Mouse (Mus musculus) testis, postnatal 10 days (tissue): Measurements from ENCODE around the gene 4930524J08Rik.
A peak's percentile ranks its signal among the peaks of the same experiment; 100 is the strongest.

ENCODE experiments used
- DNase-seq: peaks from one replicate; pipeline ENCODE4 v3.0.0; 2021; ENCODE audit warnings: low spot score

The 4930524J08Rik gene

DNA sequence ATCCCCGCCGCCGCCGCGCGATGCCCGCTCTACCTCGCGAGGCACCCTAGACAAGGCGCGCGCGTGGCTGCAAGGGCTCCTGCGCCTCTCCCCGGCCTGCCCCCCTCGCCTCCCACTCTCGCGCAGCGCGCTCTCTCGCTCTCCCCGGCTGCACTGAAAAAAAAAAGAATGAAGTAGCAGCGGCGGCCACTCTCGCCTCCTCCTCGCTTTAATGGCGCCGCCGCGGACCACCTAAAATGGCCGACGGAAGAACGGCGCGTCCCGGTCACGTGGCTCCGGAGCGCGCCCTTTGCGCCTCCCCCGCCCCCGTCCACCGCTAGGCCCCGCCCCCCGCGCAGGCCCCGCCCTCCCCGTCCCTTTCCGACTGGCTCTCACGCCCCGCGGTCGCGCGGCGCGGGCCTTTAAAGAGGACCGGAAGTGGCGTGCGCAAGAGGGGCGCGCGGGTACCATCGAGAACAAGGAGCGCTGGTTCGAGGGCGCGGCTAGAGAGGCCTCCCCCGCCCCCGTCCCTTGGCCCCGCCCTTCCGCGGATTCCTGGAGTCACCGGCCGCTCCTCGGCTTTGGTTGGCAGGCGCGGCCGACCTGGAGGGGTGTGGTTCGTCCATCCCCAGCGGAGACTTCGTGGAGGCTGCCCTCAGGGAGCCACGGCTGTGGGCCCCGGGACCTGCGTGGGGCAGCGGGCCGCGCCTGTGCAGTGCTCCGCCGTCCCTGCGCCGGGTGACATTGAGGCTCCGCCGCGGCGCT lies at the start of gene 4930524J08Rik, which contains the start of gene Hnrnpd:
TSS of gene 4930524J08Rik (plus strand) at position 363 of the 744 bp plus-strand sequence.
TSS of gene Hnrnpd (minus strand) at position 240 of the 744 bp plus-strand sequence.
- peak; percentile 93 for DNase-seq

DNA sequence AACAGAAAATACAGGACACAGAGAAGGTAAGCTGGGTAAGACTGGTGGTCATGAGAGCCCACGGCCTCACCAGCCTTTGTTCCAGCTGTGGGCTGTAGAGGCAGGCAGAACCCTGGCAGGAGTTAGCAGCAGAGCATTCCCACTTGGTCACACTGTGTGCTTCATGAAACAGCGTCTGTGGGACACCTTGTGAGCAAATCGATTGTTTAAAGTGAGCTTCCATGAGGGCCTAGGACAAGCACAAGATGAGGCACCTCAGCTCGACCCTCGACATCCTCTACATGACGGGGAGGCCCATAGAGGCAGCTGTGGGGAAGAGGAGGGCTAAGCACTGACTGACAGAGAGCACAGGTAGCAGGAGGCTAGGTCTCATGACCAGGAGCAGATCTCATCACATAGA lies 47.0 kb upstream of the 4930524J08Rik start:
- DNase-seq: no peak

DNA sequence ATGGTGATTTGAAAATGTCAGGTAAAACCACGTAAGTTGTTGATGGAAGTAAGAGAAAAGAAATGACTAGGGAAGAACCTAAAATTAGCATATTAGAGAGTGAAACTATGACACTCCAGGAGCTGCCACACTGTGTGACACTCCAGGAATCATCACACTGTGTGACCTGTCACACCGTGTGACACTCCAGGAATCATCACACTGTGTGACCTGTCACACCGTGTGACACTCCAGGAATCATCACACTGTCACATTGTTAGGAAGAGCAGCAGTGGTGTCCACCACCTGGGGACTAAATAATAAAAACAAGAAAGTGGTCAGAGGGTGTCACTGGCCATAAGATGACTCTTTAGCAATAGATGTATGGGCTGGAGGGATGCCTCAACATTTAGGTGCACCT lies 39.4 kb upstream of the 4930524J08Rik start:
- DNase-seq: no peak

DNA sequence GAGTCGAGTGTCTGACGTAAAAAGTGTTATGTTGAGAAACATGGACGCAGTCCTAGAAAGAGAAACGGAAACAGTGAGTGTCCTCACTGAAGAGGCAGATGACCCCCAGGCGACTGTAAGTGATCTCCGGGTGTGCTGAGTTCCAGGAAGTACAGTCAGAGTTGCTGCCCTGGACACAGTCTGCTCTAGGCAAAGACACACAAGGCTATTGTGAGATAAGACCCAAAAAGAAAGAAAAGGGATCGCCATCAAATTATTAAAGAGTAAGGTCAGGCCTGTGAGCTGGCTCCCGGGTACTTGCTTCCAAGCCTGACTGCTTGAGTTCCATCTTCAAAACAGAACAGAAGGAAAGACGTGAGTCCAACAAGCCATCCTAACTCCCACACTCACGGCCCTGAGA lies 37.6 kb upstream of the 4930524J08Rik start:
- DNase-seq: no peak

DNA sequence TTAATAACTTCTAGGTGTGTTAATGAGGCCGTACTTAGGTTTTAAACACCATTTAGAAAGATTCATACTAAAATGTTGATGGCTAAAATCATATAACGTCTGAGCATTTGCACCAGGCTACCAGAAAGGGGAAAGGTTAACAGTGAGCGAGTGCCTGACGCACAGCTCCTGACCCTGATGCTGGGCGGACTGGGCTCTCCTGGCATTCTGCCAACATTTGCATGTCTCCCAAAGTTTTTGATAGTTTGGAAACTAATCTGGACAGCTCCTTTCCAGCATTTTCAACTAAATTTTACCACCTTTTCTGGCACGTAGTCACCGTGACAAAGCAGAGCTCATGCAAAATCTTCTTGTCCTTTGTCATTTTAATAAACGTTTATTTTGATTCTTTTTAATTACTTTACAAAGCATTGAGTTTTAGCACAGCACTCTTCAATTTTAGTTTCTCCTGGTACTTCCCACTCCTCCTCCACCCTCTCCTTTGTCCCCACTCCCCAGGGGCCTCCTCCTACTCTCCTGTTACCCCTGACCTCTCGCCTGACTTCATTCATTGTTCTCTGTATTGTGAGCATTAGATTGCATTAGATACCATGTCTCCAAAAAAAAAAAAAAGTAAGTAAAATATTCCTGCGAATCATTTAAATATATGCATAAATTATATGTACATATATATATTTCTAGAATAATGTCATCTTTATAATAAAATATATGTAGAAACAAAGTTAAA lies 36.9 kb upstream of the 4930524J08Rik start:
- DNase-seq: peak; percentile 49

DNA sequence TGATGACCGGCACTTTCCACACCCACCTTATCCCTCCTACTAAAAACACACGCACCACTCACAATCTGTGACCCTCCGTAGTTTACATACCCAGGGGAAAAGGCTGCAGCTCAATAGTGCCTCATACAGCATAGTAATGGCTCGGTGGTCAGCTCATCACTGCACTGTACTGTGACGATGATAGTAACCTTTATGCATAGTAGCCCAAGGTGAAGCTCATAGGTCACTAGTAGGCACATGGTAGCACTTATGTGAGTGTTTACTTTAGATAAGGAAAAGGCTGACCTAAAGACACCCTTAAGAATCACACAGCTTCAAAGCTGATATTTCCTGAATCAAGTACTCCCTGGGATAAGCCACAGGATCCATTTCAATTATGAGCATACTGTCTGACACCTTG lies 26.3 kb upstream of the 4930524J08Rik start:
- no peak for DNase-seq

DNA sequence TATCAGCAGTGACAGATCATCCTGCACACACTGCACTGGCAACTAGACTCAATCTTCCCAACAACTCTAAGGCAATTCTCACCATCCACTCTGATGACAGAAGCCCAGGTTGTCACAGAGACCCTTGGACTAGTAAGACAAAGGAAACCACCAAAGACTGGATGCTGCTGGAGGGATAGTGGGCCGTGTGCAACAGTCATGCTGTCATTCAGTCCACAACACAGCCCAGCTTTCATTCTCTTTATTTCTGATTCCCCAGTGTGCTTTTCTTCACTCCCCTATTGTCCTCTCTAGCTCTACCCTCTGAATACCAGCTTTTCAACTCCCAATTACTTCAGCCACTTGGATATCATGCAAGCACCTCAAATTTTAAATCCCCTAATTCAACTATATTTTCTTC lies 25.0 kb upstream of the 4930524J08Rik start:
- no peak for DNase-seq

DNA sequence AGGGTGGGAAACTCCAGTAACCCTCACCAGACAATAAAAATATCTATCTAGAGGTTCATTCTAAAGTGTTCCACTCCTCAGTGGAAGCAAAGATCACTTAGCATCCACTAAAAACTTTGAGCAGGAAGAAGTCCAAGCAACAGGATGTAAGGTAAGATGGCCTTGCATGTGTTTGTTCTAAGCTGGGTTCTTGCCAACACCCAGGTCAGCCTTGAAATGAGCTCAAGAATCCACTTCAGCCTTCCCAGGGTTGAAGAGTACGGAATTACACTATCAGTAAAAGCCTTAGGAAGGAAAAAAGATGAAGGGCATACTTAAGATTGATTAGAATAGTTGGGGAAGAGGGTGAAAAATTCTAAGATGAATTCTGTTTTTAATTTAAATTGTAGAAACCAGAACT lies 20.2 kb upstream of the 4930524J08Rik start:
- no peak for DNase-seq

DNA sequence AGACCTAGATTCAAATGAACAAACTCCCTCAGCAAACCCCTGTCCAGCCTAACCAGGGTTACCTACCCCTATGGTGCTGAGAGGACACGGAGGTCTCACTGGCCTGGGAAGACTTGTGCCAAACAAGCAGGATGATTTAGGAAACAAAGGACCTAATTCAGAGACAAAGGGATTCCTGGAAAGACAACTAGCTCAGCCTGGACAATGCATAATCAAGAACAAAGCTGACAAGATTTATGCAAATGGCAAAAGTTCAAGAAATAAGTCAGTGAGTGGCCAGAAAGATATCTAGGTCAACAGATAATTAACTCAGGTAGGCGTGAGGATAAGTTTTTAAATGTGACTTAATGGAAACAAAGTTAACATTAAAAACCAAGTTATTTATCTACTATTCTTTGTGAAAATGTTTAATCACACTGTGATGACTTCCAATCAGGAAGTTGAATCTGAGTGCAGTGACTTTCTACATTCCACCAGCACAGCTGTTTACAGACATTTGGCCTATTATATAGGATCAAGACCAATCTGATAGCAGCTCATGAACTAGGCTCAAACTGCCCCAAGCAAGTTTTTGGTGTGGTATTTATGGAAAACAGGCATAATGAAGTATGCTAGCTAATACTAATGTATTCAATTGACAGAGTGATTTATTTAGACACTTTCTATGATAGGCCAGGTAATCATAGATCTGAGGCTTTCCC lies 19.5 kb upstream of the 4930524J08Rik start:
- no peak for DNase-seq

DNA sequence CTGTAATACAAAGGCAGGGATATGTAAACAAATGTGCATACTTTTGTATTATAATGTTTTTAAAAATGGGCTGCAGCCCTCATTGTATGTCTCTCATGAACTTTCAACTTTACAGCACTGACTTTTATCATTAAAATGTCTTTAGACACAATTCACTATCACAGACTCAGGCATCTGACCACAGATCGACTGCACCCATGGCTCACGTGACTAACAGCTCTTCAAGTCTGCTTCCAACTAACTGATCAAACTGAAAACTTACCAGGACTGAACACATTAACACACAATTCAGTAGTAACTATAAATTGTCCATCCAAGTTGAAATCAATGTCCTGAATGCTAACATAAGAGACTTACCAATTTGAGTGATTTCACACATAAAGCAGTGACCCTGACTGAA lies 18.9 kb upstream of the 4930524J08Rik start:
- no peak for DNase-seq

DNA sequence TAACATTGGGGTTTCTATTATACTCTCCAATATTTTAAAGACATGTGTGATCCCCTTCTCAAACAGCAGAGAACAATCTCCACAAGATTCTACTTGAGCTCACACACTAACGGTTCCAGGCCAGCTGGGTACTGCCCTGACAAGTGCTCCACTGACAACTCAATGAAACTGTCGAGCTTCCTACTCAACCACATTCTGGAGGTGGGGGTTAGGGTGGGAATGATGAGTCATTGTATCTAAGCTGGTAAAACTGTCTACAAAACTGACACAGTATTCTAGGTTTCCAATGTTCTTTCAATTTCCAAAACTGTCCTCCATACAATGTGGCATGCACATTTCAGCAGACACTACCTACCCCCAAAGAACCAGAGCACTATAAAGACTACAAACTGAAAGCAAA lies 4.9 kb upstream of the 4930524J08Rik start:
- DNase-seq: no peak

DNA sequence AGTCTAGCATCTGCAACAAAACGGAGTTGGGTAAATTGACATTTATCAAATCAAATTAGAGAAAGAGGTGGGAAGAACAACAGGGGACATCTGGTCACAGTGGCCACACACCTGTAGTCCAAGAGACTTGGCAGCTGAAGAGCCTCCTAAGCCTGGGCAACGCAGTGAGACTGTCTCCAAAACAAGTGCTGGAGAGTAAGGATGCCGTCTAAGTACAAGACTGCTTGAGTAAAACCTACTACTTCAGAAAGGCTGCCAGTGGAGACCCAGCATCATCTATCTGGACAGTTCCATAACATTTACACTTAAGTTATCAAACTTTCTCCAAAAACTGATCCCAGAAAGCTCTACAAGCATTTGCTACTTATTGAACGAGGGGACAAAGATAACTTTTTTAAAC lies 3.8 kb upstream of the 4930524J08Rik start:
- no peak for DNase-seq

DNA sequence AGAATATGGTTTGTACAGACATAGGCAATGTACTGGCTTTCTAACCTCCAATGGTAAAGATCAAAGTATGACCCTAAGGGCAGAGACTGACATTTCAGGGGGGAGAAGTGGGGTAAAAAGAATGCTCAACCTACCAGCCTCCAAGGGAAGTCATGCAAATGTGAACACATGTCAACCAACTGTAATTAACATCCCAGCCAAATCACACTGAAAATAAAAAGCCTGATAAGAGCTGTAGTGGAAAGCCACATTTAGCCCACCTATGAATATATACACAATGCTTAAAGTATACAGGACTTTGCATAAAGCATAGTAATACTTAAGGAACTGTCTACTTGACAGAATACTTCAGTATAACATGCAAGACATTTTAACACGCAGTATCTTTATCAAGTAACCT lies 3.1 kb upstream of the 4930524J08Rik start:
- DNase-seq: no peak

DNA sequence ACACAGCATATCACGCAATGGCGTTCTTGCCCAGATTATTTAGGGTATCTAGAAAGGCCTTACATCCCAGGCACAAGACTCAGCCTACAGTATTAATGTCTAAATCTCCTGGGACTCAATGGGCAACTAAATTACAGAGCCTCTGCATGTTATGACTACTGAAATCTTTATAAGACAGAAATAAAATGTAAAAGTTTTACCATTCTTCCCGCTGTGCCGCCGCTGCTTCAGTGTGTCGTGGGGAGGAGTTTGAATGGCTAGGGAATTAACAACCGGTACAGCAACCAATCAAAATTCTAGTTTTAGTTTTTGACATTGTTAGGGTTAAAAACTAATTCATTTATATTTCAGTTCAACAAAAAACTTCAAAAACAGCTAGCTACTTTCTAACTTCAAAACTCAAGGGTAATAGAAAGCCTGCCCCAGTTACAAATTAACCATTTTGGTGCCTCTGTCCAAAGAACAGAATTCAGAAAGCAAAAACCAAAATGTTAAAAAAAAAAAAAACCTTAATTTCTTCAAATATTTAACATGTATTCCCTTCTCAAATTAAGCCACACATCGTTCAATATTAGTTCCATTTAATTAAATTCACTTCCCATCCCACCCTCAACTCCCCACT lies 2.4 kb upstream of the 4930524J08Rik start:
- no peak for DNase-seq

DNA sequence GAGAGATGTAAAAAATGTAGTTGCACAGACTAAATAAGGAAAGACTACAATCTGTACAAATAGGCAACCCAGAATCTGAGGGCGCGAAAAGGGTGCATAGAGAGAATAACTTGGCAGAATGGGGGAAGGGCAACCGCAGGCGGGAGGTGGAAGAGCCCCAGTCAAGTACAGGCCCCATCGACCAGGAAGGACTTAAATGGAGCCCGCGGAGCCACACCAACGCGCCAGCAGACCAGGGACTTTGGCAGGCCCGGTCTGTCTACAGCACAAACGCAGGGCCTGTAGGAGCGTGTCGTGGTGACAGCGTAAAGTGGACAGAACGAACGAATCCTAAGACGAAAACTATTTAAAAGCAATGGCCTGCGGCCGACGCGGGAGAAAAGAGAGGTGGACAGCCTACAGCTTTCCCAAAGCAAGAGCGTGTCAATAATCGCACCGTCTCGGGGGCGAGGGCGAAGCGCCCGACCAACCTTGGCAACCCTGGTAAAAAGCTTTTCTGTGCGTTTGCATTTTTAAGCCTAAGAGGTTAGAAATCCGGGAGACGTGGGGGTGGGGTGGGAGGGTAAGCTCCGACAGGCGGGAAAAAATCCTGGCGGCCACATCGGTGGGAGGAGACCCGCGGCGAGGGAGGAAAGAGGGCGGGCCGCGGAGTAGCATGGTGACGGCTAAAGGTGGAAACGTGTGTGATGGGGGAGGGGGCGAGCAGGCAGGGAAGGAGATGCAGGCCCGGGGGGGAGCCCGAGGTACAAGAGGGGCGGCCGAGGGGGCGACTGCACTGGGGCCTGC lies 1.2 kb upstream of the 4930524J08Rik start:
- peak; percentile 91 for DNase-seq

DNA sequence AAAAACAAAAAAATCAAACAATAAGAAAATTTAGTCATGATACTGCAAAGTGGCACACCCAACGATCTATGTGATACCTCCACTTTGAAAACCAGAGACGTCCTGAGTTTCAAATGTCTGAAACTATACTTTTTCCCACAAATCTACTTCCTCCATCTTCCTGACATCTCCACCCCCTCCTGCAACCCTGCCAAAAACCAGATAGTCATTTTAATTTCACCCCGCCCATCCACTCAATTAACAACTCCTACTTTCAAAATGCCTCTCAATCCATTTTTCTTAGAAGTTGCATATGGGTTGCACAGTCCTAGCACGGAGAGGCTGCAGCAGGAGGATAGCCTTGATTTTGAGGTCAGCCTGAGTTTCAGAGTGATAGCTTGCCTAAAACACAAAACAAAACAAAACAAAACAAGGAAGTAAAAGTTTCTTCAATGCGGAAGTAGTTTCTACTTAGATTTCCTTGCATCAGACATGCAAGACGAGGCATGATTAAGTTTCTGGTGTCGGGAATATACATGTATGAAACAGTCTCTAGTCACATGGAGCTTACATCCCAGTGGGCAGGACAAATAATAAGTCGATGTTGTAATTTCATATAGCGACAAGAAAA lies 4.7 kb downstream of the 4930524J08Rik start:
- no peak for DNase-seq

DNA sequence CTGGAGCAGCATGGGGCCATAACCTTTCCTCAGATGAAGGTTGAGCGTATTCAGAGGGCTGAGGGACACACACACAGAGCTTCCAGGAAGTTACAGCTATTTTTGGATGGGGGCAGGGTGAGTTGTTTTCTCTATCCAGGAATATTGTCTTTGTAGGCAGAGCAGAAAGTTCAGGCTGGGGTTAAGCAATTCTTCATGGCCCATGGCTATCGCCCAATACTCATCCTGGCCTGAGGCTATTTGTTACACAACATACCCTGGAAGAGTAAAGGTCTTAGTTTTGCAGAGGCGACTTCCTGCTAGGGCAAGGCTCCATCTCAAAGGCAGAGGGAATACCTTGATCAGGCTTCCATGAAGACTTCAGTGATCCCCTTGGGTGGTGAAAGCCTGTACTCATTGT lies 15.3 kb downstream of the 4930524J08Rik start:
- no peak for DNase-seq

DNA sequence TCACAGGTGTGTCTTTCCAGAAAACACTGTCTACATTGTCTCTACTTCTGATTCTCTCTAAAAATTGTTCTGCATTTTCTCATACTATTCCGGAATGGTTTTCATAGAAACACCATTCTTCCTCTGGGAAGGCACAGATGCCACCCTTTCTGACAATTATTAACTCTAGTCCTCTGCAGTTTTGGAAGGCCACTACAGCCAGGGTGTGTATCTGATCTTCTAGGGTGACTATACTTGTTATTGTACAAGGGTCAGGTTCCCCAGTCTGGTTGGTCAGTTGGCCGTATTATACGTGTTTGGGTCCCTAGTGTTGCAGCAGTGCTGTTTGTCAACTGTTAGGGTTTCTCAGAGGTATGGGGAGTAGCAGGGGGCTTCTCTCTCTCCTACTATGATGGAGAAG lies 15.8 kb downstream of the 4930524J08Rik start:
- DNase-seq: no peak

DNA sequence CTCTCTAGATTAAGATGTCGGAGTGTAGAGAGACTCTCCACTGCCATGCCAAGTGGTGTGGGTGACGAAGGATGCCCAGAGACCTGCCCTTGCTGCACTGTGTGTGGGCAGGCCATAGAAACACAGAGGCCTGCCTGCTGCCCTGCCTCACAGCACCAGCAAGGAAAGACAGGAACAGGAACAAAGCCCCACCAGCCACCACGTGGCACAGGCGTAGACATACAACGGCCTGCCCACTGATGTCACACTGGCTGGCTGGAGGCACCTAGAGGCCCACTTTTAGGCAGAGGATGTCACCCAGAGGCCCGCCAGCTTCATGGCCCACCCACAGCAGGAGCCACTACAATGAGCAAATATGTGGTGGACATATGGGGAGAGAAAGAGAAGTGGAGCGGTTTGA lies 21.2 kb downstream of the 4930524J08Rik start:
- DNase-seq: no peak

DNA sequence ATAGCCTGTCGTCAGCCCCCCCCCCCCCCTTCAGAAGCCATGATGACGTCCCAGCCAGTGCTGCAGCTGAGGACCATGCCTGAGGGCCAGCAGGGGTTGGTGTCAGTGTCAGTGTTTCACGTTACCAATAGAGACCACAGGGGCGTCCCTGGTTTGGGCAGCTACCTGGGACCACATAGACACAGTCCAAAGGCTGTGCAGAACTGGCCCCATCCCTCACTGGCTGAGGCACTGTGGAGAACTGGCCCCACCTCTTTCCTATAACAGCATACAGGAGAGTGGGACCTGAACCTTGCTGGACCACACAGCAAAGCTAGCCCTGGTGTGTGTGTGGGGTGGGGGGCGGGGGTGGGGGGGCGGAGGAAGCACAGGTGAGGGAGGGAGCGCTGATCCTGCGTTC lies 21.6 kb downstream of the 4930524J08Rik start:
- no peak for DNase-seq

DNA sequence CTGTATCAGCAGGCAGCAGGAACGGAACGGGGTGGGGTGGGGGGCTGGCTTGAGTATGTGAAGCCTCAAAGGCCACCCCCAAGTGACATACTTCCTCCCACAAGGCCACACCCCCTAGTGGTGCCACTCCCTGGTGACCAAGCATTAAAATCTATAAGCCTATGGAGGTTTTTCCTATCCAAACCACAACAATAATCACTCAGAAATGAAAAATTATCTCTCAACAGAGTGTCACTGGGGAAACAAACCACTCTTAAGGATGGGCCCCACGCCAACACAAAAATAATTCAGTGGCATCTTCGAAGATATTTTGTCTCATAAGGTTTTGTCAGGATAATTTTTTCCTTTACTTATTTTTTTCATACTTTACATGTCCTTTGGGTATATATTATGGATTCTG lies 25.0 kb downstream of the 4930524J08Rik start:
- DNase-seq: no peak
